Mouse (Mus musculus): ENCODE data around the gene Igf1r.

GRCm38 (mm10) chr7:68049048-68049447 lies 96.4 kb downstream of the Igf1r start:
- no peak for TF ChIP-seq CTCF (IDR thresholded peaks at IDR 0.05; ENCODE audit: low read depth, low read length)
- no peak for TF ChIP-seq GATA1 (IDR thresholded peaks at IDR 0.05; ENCODE audit: borderline replicate concordance, low read length)
- no peak for TF ChIP-seq TAL1 (conservative IDR thresholded peaks at IDR 0.05; ENCODE audit: low read depth, low read length)
- TF ChIP-seq GATA2 (IDR thresholded peaks at IDR 0.05; ENCODE audit: borderline replicate concordance, low read depth, low read length): no peak
- TF ChIP-seq POLR2AphosphoS5 (IDR thresholded peaks at IDR 0.05; ENCODE audit: insufficient replicate concordance, low read depth, low read length): no peak
